26 mouse cellular contexts compared by ENCODE assay signal in genomic region chr11:108420751-108421150, GRCm38 (mm10). TPM values are rescaled to one million over a fixed set of nuclear protein-coding genes. Genes with fewer than 3 reads are reported as not detected.
DNase-seq lines count a peak whose midpoint lies in the region; ATAC-seq and TF ChIP-seq lines count a peak whose summit lies in the region.
"Had no signal": no experiment of that assay in that cellular context is flagged by ENCODE, and none has a peak within 500 bp of the region (broad histone marks: within the 10 kb centered on the region; RNA-seq: fewer than 3 reads in every experiment).

No protein-coding gene starts in this region.

- no peaks in the 10 kb centered on the region for H3K27me3 ChIP-seq in testis, adult 2 months (ENCODE audit: control insufficient read depth, insufficient read depth, low read length)
- peaks cover 0 to 2% of the 10 kb centered on the region in 2 experiments; a peak in 1 of 4 replicates for H3K27me3 ChIP-seq in MEL (ENCODE audit: control insufficient read depth in 1 of 2, insufficient read depth in 2 of 2, low read length in 2 of 2)
- H3K27me3 ChIP-seq in intestine, postnatal 0 days (replicated peaks; ENCODE audit: control insufficient read depth, insufficient read depth, low read length), result no peaks in the 10 kb centered on the region

- no peak for ATAC-seq in intestine, postnatal 0 days
- ATAC-seq: CD4-positive, CD25-positive, alpha-beta regulatory T cell, adult 4 months; forebrain, embryonic 14.5 days; hindbrain, postnatal 0 days had no signal

- H3K4me3 ChIP-seq in testis, adult 2 months (ENCODE audit: control insufficient read depth, low read depth, low read length), result peak overlapping the region; percentile 48; the same call in 1 of the 2 replicates
- H3K4me3 ChIP-seq in MEL (ENCODE audit: control insufficient read depth in 1 of 2, insufficient read depth in 1 of 2, low read depth in 2 of 2, low read length in 2 of 2), result peak overlapping the region; percentile 40 to 49
- no peak overlapping the region for H3K4me3 ChIP-seq in intestine, postnatal 0 days (ENCODE audit: low read depth, low read length)
- H3K4me3 ChIP-seq in gastrocnemius, adult 2 months, result no peak overlapping the region
- H3K4me3 ChIP-seq: embryonic facial prominence, embryonic 15.5 days; erythroblast, embryonic 14.5 days; forebrain, embryonic 10.5 days; heart, embryonic 10.5 days; hindbrain, embryonic 12.5 days had no signal

- TF ChIP-seq POLR2A in testis, adult 2 months (IDR thresholded peaks at IDR 0.05; ENCODE audit: control insufficient read depth, low read depth, low read length), result no peak
- no peak for TF ChIP-seq POLR2A in MEL (IDR thresholded peaks at IDR 0.05; ENCODE audit: control insufficient read depth in 1 of 2, insufficient read depth in 1 of 2, low read depth in 1 of 2, low read length in 2 of 2, poor library complexity in 1 of 2)

- no peak overlapping the region for H3K27ac ChIP-seq in testis, adult 2 months (ENCODE audit: control insufficient read depth, insufficient read depth, low read depth, low read length)
- H3K27ac ChIP-seq in MEL (ENCODE audit: control insufficient read depth, low read depth, low read length), result no peak overlapping the region
- H3K27ac ChIP-seq in intestine, postnatal 0 days (ENCODE audit: low read depth, low read length), result no peak overlapping the region
- no peak overlapping the region for H3K27ac ChIP-seq in gastrocnemius, adult 2 months
- H3K27ac ChIP-seq: embryonic facial prominence, embryonic 15.5 days; forebrain, embryonic 10.5 days; heart, embryonic 10.5 days; hindbrain, embryonic 12.5 days; hindbrain, postnatal 0 days had no signal

- intact Hi-C loops in gastrocnemius, adult 2 months (cut with DNase I), result no loop called here

- TF ChIP-seq RAD21 in MEL (IDR thresholded peaks at IDR 0.05; ENCODE audit: low read depth, low read length), result no peak

- H3K4me1 ChIP-seq in testis, adult 2 months (ENCODE audit: control insufficient read depth, insufficient read depth, low read length), result peaks cover 4% of the 10 kb centered on the region
- H3K4me1 ChIP-seq in MEL (ENCODE audit: control insufficient read depth in 1 of 2, insufficient read depth in 2 of 2, low read length in 2 of 2), result peaks cover 11 to 27% of the 10 kb centered on the region in 2 experiments
- H3K4me1 ChIP-seq in intestine, postnatal 0 days (replicated peaks; ENCODE audit: control insufficient read depth, insufficient read depth, low read length), result no peaks in the 10 kb centered on the region

- H3K9me3 ChIP-seq in MEL (replicated peaks; ENCODE audit: insufficient read depth, low read length), result no peaks in the 10 kb centered on the region
- H3K9me3 ChIP-seq in intestine, postnatal 0 days (ENCODE audit: control insufficient read depth), result no peaks in the 10 kb centered on the region
- H3K9me3 ChIP-seq: embryonic facial prominence, embryonic 15.5 days; forebrain, embryonic 10.5 days; heart, embryonic 10.5 days; hindbrain, embryonic 12.5 days had no signal

- DNase-seq in testis, postnatal 14 days (ENCODE audit: low spot score), result no peak
- peak; percentile 89 for DNase-seq in MEL (ENCODE audit: low read depth, low spot score)
- DNase-seq in adrenal gland, postnatal 4 days (ENCODE audit: low spot score in 2 of 2), result no peak
- no peak for DNase-seq in gastrocnemius, adult 2 months
- DNase-seq in lung, postnatal 10 days, result no peak
- DNase-seq: adrenal gland, adult 2 months; adrenal gland, postnatal 25 days; B cell, adult 2 months; cerebellum, adult 11 months; cerebellum, adult 8-10 months; cerebellum, postnatal 14 days; embryo, embryonic 11 days; gastrocnemius, postnatal 36 days; heart, adult 18-20 months; heart, postnatal 10 days; heart, postnatal 4 days had no signal

- peak in 1 of 2 experiments; percentile 5; a peak in 1 of 4 replicates for TF ChIP-seq EP300 in MEL (IDR thresholded peaks at IDR 0.05; ENCODE audit: low read depth in 1 of 2, low read length in 2 of 2)

- H3K9ac ChIP-seq in MEL (ENCODE audit: control insufficient read depth, low read depth, low read length, poor library complexity, severe bottlenecking), result peak overlapping the region; percentile 11
- no peak overlapping the region for H3K9ac ChIP-seq in intestine, postnatal 0 days (ENCODE audit: low read depth, low read length)
- H3K9ac ChIP-seq: embryonic facial prominence, embryonic 15.5 days; hindbrain, embryonic 12.5 days had no signal

- no peaks in the 10 kb centered on the region for H3K79me2 ChIP-seq in MEL (ENCODE audit: control insufficient read depth, insufficient read depth, low read length, poor library complexity)

- H3K36me3 ChIP-seq in testis, adult 2 months (ENCODE audit: control insufficient read depth, insufficient read depth, low read length), result no peaks in the 10 kb centered on the region
- H3K36me3 ChIP-seq in MEL (ENCODE audit: control insufficient read depth in 1 of 2, insufficient read depth in 2 of 2, low read length in 2 of 2), result peaks cover 0 to 14% of the 10 kb centered on the region in 2 experiments; a peak in 2 of 4 replicates
- no peaks in the 10 kb centered on the region for H3K36me3 ChIP-seq in intestine, postnatal 0 days (ENCODE audit: control insufficient read depth, insufficient read depth)
- H3K36me3 ChIP-seq: embryonic facial prominence, embryonic 15.5 days; forebrain, embryonic 10.5 days; heart, embryonic 10.5 days; hindbrain, embryonic 12.5 days had no signal

- H3K4me2 ChIP-seq in intestine, postnatal 0 days (replicated peaks; ENCODE audit: low read depth), result 0 out of 2 replicates have a peak overlapping the region, but pooled peaks have one; percentile 18
- H3K4me2 ChIP-seq: embryonic facial prominence, embryonic 15.5 days; hindbrain, embryonic 12.5 days had no signal

- no peak for TF ChIP-seq CTCF in testis, adult 2 months (IDR thresholded peaks at IDR 0.05; ENCODE audit: control insufficient read depth, insufficient read depth, insufficient replicate concordance, low read depth, low read length)
- TF ChIP-seq CTCF in MEL (IDR thresholded peaks at IDR 0.05 in 2 of 3, conservative IDR thresholded peaks at IDR 0.05 in 1 of 3; ENCODE audit: control insufficient read depth in 1 of 3, insufficient read depth in 1 of 3, low read depth in 2 of 3, low read length in 3 of 3, poor library complexity in 1 of 3, severe bottlenecking in 1 of 3), result no peak
- TF ChIP-seq CTCF in intestine, postnatal 0 days (IDR thresholded peaks at IDR 0.05; ENCODE audit: low read depth), result no peak
- TF ChIP-seq CTCF in gastrocnemius, adult 2 months (IDR thresholded peaks at IDR 0.05), result no peak

- WGBS in intestine, postnatal 0 days, result 50% methylated on average over 4 of the region's 4 CpGs

TF ChIP-seq in MEL, 35 proteins besides CTCF, POLR2A, EP300 and RAD21:
- TF ChIP-seq MEF2A (IDR thresholded peaks at IDR 0.05; ENCODE audit: extremely low read depth, insufficient replicate concordance, low read depth, low read length, poor library complexity, severe bottlenecking), result no peak
- TF ChIP-seq ETS1 (IDR thresholded peaks at IDR 0.05; ENCODE audit: low read depth, low read length), result 0 out of 2 replicates have a peak, but pooled peaks have one; percentile 8

RNA-seq across cellular contexts. Expression of gene Cep112, which starts 4.2 kb away (rescaled TPM):
- 120 and 127 TPM in 2 replicates for polyA plus RNA-seq in testis, adult 2 months (2012; rRNA removed)
- total RNA-seq in MEL (2012; rRNA removed), result not detected in 2 replicates
- polyA plus RNA-seq in MEL (2012; ENCODE audit: insufficient read depth in 1 of 2, insufficient read length in 2 of 2, low read depth in 1 of 2, low replicate concordance in 2 of 2, missing spikeins in 1 of 2), result 1 to 10 TPM in 1 of 2 experiments, not detected in 1; 1.3 TPM
- 3.8 and 3.9 TPM in 2 replicates for polyA plus RNA-seq in intestine, postnatal 0 days (2015; fragmentation: Nextera tagmentation; extraction: Ambion mirVana)
- total RNA-seq in adrenal gland, postnatal 4 days (2021), result 10 to 100 TPM; 24.5 to 26.1 TPM
- total RNA-seq in gastrocnemius, adult 2 months (2021), result 1 to 10 TPM; 2.5 to 3.3 TPM
- polyA plus RNA-seq: erythroblast, embryonic 14.5 days had no signal

Comparison
In these comparisons a context has a peak if more than half of its experiments do, and no peak if none do; other contexts are left out.
1. H3K4me3 ChIP-seq: peak in testis, adult 2 months (single experiment) and MEL (2 of 2); none in intestine, postnatal 0 days (single experiment) and gastrocnemius, adult 2 months (single experiment).
2. RNA of gene Cep112, which starts 4.2 kb away (total RNA-seq): 24.5 to 26.1 TPM in adrenal gland, postnatal 4 days; 2.5 to 3.3 TPM in gastrocnemius, adult 2 months and not detected in MEL; every median in the first group is over 4 times any median in the second.